Mouse (Mus musculus): ENCODE data around the gene Coro2b.

Gene Coro2b

DNA sequence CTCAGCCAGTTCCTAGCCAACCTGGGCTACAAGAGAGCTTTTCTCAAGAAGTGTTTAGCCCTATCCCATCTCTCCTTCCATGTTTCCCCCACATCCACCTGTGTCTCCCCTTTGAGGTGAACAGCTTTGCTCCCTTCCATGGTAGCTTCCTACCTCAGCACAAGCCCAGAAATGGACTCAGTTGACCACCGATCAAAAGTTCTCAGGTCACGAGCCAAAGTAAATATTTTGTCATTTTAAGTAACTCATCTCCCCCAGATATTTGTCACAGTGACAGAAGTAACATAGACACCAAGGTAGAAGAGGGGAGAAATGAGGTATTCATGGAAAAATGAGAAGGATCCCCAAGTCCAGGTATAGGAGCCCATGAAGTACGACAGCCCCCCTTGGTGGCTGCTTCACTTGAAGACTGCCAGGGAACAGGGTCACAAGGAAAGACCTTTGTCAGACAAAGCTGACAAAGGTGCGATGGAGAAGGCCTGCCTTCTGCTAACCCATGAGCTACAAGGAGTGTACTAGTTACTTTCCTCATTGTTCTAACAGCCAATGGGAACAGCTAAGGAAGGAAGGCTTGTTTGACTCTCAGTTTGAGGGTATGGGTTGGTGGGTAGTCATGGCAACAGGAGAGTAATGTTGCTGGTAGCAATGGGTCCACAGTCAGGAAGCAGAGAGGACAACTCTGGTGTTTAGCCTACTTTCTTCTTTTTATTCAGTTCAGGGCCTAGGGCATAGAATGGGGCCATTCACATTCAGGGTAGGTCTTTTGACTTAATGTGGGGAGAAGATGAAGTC lies 150.9 kb downstream of the Coro2b start:
- DNase-seq (ENCODE audit: low spot score): no peak

DNA sequence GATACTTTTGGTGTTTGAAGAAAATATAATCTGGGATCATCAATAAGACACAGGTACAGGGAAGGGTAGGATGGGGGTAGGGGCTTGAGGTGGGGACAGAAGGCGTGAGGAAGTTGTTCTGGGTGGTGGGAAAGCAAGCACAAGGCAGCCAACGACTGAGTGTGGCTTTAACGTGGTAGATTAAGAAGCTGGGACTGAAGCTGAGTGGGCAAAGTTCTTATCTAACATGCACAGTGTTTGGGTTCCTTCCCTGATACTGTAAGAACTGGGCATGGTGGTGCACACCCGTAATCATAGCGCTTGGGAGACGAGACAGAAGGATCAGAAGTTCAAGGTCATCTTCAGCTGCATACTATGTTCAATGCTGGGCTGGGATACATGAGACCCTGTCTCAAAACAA lies 151.8 kb downstream of the Coro2b start:
- DNase-seq (ENCODE audit: low spot score): no peak

- no peak for DNase-seq (ENCODE audit: low spot score)
Measured at GRCm38 (mm10) chr9:62382519-62383084, 154.2 kb downstream of the Coro2b start.

DNA sequence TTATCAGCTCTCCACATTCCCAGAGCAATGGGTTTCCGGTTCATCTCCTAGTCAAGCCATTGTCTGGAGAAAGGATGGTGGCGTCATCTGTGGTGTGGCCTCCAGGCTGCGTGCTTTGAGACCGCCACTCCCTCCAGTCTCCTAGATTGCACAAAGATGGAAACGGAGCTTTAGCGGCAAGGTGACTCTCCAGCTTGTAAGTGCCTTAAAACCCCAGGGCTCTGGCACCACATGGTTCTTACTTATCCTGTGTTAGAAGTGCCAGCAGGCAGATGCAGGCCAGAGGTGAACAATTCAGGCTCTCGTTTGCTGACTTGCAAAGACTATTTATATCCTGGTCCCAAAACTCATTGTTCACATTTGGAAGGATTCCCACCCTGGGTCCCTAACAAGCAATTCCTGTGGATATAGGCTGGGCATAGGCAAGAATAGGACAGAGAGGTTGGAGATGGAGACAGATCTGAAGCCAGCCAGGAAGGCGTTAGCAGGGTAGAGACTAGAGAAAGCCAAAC lies 155.4 kb downstream of the Coro2b start:
- no peak for DNase-seq (ENCODE audit: low spot score)

DNA sequence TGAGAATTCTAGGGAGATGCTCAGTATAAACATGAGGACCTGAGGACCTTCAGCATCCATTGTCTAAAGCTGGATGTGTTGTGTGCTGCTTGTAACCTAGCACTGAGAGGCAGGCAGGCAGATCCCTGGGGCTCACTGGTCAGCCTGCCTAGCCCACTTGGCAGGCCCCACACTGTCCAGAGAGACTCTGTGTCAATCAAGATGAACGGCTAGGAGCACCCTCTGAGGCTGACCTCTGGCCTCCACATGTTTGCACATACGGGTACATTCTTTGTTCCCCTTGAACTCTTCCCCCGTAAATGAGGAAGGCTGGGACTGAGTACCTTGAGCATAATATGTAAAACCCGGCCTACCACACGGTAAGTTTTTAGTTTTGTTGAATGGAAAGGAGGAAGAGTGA lies 156.5 kb downstream of the Coro2b start:
- no peak for DNase-seq (ENCODE audit: low spot score)

GRCm38 (mm10) chr9:62377897-62378296 lies 158.9 kb downstream of the Coro2b start:
- no peak for DNase-seq (ENCODE audit: low spot score)

DNA sequence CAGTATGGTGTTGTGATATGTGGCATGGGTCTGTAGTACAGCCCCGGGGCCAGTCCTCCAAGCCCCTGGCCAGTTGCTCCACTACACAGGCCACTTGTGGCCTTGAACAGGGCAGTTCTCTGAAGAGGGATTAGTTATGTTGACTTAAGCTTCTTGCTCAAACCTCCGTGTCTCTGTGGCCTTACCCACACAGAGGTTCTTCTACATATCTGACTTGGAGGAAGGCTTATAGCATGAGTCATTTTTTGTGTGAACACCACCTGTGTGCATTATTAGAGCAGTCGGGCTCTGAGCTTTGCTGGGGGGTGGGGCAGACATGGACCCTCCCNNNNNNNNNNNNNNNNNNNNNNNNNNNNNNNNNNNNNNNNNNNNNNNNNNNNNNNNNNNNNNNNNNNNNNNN lies 162.6 kb downstream of the Coro2b start:
- no peak for DNase-seq (ENCODE audit: low spot score)

DNA sequence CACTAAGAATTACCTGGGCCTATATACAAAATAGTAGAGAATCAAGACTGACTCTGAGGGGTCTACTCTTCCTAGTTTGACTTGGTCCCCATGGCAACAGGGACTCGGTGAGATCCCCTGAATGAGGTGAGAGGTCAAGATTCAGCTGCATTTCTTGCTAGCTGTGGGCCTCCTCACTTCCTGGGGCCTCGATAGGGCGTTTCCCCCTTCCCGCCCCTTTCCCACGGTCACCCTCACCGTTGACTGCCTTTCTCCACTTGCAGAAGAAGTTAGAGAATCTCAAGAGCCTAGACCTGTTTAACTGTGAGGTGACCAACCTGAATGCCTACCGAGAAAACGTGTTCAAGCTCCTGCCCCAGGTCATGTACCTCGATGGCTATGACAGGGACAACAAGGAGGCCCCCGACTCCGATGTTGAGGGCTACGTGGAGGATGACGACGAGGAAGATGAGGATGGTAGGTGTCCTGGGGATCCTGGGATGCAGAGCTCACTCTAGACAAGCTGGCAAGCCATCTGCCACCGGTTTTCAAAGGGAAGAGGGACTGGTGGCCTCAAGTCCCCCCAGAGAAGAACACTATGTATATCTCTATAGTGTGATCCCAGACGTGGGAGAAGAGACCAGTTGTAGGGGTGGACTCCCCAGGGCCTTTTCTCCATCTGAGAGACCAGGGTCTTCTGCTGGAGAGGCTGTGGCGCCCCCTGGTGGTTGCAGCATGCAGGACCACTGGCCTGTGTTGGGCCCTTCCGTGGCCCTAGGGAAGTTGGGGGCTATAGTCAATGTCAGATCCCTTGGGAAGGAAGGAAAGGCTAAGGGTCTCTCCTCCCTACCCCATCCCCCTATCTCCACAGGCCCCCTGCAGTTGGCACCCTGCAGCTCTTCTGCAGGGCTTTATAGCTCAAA lies 163.4 kb downstream of the Coro2b start:
- DNase-seq (ENCODE audit: low spot score): peak; percentile 70

DNA sequence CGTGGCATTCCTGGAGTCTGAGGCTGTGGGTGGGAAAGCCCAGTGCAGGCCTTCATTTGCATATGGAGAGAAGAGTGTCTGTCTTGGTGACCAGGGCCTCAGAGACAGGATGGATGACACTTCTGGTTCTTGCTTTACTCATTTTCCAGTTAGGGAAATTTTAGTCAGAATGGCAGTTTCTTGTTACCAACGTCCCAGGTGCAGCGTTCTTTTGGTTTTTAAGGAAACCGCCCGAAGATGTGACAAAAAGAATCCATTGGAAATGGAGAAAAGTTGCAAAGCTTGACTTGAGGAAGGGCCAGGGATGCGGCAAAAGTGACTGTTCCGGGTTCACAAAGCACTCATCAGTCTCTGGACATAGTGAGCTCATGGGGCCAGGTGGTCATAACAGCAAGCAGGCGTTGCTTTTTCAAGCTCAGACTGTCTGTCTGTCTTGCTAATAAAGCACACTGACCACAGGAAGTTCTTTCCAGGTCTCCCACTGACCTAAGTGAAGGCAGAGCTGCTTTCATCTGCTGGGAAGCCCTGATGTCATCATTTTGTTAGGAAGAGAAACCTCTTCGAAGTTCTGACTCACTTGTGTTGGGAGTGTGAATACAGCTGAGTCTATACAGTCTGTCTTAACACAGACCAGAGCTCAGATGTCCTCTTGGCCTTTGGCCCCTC lies 164.2 kb downstream of the Coro2b start:
- no peak for DNase-seq (ENCODE audit: low spot score)

- DNase-seq (ENCODE audit: low spot score): no peak
Measured at GRCm38 (mm10) chr9:62371745-62372555, 164.9 kb downstream of the Coro2b start.

- DNase-seq (ENCODE audit: low spot score): no peak
Measured at GRCm38 (mm10) chr9:62370648-62371280, 166.1 kb downstream of the Coro2b start.

DNA sequence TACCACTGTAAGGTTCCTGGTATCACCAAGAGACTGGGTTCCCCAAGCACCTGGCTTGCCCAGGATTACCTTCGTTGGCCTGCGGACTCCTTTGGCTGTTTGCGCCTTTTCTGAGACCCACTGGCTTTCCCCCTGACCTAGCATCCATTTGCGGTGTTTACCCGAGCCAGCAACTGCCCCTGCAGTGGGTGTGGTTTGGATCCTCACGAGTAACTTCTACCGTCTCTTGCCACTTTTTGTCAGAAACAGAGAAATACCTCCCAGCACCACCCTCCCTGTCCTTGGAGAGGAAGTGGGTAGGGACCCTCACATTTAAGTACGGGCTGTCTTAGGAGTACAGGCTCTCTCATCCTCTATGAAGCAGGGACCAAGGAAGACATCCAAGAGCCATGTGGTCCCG lies 166.7 kb downstream of the Coro2b start:
- DNase-seq (ENCODE audit: low spot score): no peak

Data from urinary bladder, postnatal 25 days (tissue).